Mouse (Mus musculus): ENCODE results near the gene Dcst2. TPM values are rescaled to one million over a fixed set of nuclear protein-coding genes. Genes with fewer than 3 reads are reported as not detected.
A peak's percentile ranks its signal among the peaks of the same experiment; 100 is the strongest.

Dcst2 gene
- polyA plus RNA-seq, 1 experiment from 2014 or later = 2.8 TPM

GRCm38 (mm10) chr3:89381233-89381632 is 19.5 kb downstream of the Dcst2 start:
- Histone ChIP-seq H3K9ac (ENCODE audit: low read depth, low read length) (no peak overlapping the region), H3K27me3 (replicated peaks; ENCODE audit: control insufficient read depth, insufficient read depth, low read length) (no peaks in the 10 kb centered on the region), H3K27ac (ENCODE audit: low read length) (no peak overlapping the region), H3K36me3 (ENCODE audit: control insufficient read depth, insufficient read depth, low read length) (peaks cover 4% of the 10 kb centered on the region; the same call in 1 of the 2 replicates), H3K9me3 (ENCODE audit: control insufficient read depth, low read length) (no peaks in the 10 kb centered on the region), H3K4me2 (ENCODE audit: low read depth, low read length) (no peak overlapping the region), H3K4me3 (ENCODE audit: low read length) (no peak overlapping the region), H3K4me1 (ENCODE audit: control insufficient read depth, insufficient read depth, low read length) (peaks cover 39% of the 10 kb centered on the region)
- WGBS = 77% methylated on average over 11 of the region's 11 CpGs
- no peak for ATAC-seq

- H3K36me3 ChIP-seq (ENCODE audit: control insufficient read depth, insufficient read depth, low read length) = peaks cover 4% of the 10 kb centered on the region; the same call in 1 of the 2 replicates
- no peak overlapping the region for H3K27ac ChIP-seq (ENCODE audit: low read length)
- H3K9me3 ChIP-seq (ENCODE audit: control insufficient read depth, low read length) = no peaks in the 10 kb centered on the region
- 85% methylated on average over 9 of the region's 9 CpGs for WGBS
- H3K4me1 ChIP-seq (ENCODE audit: control insufficient read depth, insufficient read depth, low read length) = peaks cover 49% of the 10 kb centered on the region
- no peak for ATAC-seq
- no peak overlapping the region for H3K9ac ChIP-seq (ENCODE audit: low read depth, low read length)
- H3K27me3 ChIP-seq (replicated peaks; ENCODE audit: control insufficient read depth, insufficient read depth, low read length) = no peaks in the 10 kb centered on the region
- no peak overlapping the region for H3K4me2 ChIP-seq (ENCODE audit: low read depth, low read length)
- H3K4me3 ChIP-seq (ENCODE audit: low read length) = no peak overlapping the region
These were observed 20.5 kb downstream of the Dcst2 start for GRCm38 (mm10) chr3:89382033-89382882.

- Histone ChIP-seq H3K4me1 (ENCODE audit: control insufficient read depth, insufficient read depth, low read length) (peaks cover 49% of the 10 kb centered on the region), H3K4me2 (ENCODE audit: low read depth, low read length) (no peak overlapping the region), H3K4me3 (ENCODE audit: low read length) (no peak overlapping the region), H3K9me3 (ENCODE audit: control insufficient read depth, low read length) (no peaks in the 10 kb centered on the region), H3K27me3 (replicated peaks; ENCODE audit: control insufficient read depth, insufficient read depth, low read length) (no peaks in the 10 kb centered on the region), H3K36me3 (ENCODE audit: control insufficient read depth, insufficient read depth, low read length) (peaks cover 4% of the 10 kb centered on the region; the same call in 1 of the 2 replicates), H3K27ac (ENCODE audit: low read length) (no peak overlapping the region), H3K9ac (ENCODE audit: low read depth, low read length) (no peak overlapping the region)
- ATAC-seq = no peak
- WGBS = 74% methylated on average over 5 of the region's 5 CpGs
These were observed 21.2 kb downstream of the Dcst2 start for GRCm38 (mm10) chr3:89382950-89383349.

- peaks cover 41% of the 10 kb centered on the region for H3K4me1 ChIP-seq (ENCODE audit: control insufficient read depth, insufficient read depth, low read length)
- no peak overlapping the region for H3K27ac ChIP-seq (ENCODE audit: low read length)
- no peaks in the 10 kb centered on the region for H3K27me3 ChIP-seq (replicated peaks; ENCODE audit: control insufficient read depth, insufficient read depth, low read length)
- peaks cover 4% of the 10 kb centered on the region; the same call in 1 of the 2 replicates for H3K36me3 ChIP-seq (ENCODE audit: control insufficient read depth, insufficient read depth, low read length)
- no peaks in the 10 kb centered on the region for H3K9me3 ChIP-seq (ENCODE audit: control insufficient read depth, low read length)
- no peak overlapping the region for H3K4me2 ChIP-seq (ENCODE audit: low read depth, low read length)
- no peak overlapping the region for H3K9ac ChIP-seq (ENCODE audit: low read depth, low read length)
- no peak overlapping the region for H3K4me3 ChIP-seq (ENCODE audit: low read length)
- WGBS = 76% methylated on average over 5 of the region's 5 CpGs
- no peak for ATAC-seq
These were observed 22.0 kb downstream of the Dcst2 start for GRCm38 (mm10) chr3:89383651-89384255.

- peaks cover 4% of the 10 kb centered on the region; the same call in 1 of the 2 replicates for H3K36me3 ChIP-seq (ENCODE audit: control insufficient read depth, insufficient read depth, low read length)
- no peak overlapping the region; the same call in 1 of the 2 replicates for H3K27ac ChIP-seq (ENCODE audit: low read length)
- ATAC-seq = no peak
- no peaks in the 10 kb centered on the region for H3K27me3 ChIP-seq (replicated peaks; ENCODE audit: control insufficient read depth, insufficient read depth, low read length)
- H3K9ac ChIP-seq (ENCODE audit: low read depth, low read length) = 0 out of 2 replicates have a peak overlapping the region, but pooled peaks have one; percentile 22
- H3K4me3 ChIP-seq (ENCODE audit: low read length) = no peak overlapping the region
- no peak overlapping the region for H3K4me2 ChIP-seq (ENCODE audit: low read depth, low read length)
- peaks cover 41% of the 10 kb centered on the region for H3K4me1 ChIP-seq (ENCODE audit: control insufficient read depth, insufficient read depth, low read length)
- 70% methylated on average over 12 of the region's 12 CpGs for WGBS
- no peaks in the 10 kb centered on the region for H3K9me3 ChIP-seq (ENCODE audit: control insufficient read depth, low read length)
These were observed 22.7 kb downstream of the Dcst2 start for GRCm38 (mm10) chr3:89384331-89385076.

- H3K27me3 ChIP-seq (replicated peaks; ENCODE audit: control insufficient read depth, insufficient read depth, low read length) = no peaks in the 10 kb centered on the region
- no peaks in the 10 kb centered on the region for H3K9me3 ChIP-seq (ENCODE audit: control insufficient read depth, low read length)
- H3K9ac ChIP-seq (ENCODE audit: low read depth, low read length) = peak overlapping the region; percentile 42; the same call in 1 of the 2 replicates
- H3K4me2 ChIP-seq (ENCODE audit: low read depth, low read length) = no peak overlapping the region
- ATAC-seq = no peak
- no peak overlapping the region for H3K27ac ChIP-seq (ENCODE audit: low read length)
- H3K36me3 ChIP-seq (ENCODE audit: control insufficient read depth, insufficient read depth, low read length) = peaks cover 4% of the 10 kb centered on the region; the same call in 1 of the 2 replicates
- no peak overlapping the region for H3K4me3 ChIP-seq (ENCODE audit: low read length)
- 57% methylated on average over 11 of the region's 11 CpGs for WGBS
- H3K4me1 ChIP-seq (ENCODE audit: control insufficient read depth, insufficient read depth, low read length) = peaks cover 49% of the 10 kb centered on the region
These were observed 23.7 kb downstream of the Dcst2 start for GRCm38 (mm10) chr3:89385451-89385850.

GRCm38 (mm10) chr3:89386438-89387420 is 25.0 kb downstream of the Dcst2 start:
- WGBS = 54% methylated on average over 17 of the region's 17 CpGs
- Histone ChIP-seq H3K9me3 (ENCODE audit: control insufficient read depth, low read length) (no peaks in the 10 kb centered on the region), H3K4me3 (ENCODE audit: low read length) (peak overlapping the region; percentile 38), H3K4me1 (ENCODE audit: control insufficient read depth, insufficient read depth, low read length) (peaks cover 61% of the 10 kb centered on the region), H3K27me3 (replicated peaks; ENCODE audit: control insufficient read depth, insufficient read depth, low read length) (no peaks in the 10 kb centered on the region), H3K36me3 (ENCODE audit: control insufficient read depth, insufficient read depth, low read length) (0 out of 2 replicates have a peak, but pooled peaks cover 2% of the 10 kb centered on the region), H3K4me2 (ENCODE audit: low read depth, low read length) (peak overlapping the region; percentile 59), H3K27ac (ENCODE audit: low read length) (peak overlapping the region; percentile 90), H3K9ac (ENCODE audit: low read depth, low read length) (peak overlapping the region; percentile 57)
- ATAC-seq = no peak

GRCm38 (mm10) chr3:89387632-89388031 is 25.9 kb downstream of the Dcst2 start:
- H3K4me2 ChIP-seq (ENCODE audit: low read depth, low read length) = peak overlapping the region; percentile 59
- H3K9ac ChIP-seq (ENCODE audit: low read depth, low read length) = peak overlapping the region; percentile 57
- H3K36me3 ChIP-seq (ENCODE audit: control insufficient read depth, insufficient read depth, low read length) = 0 out of 2 replicates have a peak, but pooled peaks cover 2% of the 10 kb centered on the region
- no peaks in the 10 kb centered on the region for H3K9me3 ChIP-seq (ENCODE audit: control insufficient read depth, low read length)
- H3K27ac ChIP-seq (ENCODE audit: low read length) = peak overlapping the region; percentile 90
- ATAC-seq = no peak
- peaks cover 61% of the 10 kb centered on the region for H3K4me1 ChIP-seq (ENCODE audit: control insufficient read depth, insufficient read depth, low read length)
- WGBS = 67% methylated on average over 11 of the region's 11 CpGs
- no peaks in the 10 kb centered on the region for H3K27me3 ChIP-seq (replicated peaks; ENCODE audit: control insufficient read depth, insufficient read depth, low read length)
- H3K4me3 ChIP-seq (ENCODE audit: low read length) = peak overlapping the region; percentile 38
